Mouse (Mus musculus) liver, embryonic 16.5 days (tissue): ENCODE measurements at regions not wholly inside any gene's neighbourhood (a gene's known extent, or its start where the extent isn't known, plus 50 kb on each side); places are given as distances from the start of the nearest gene placed in this dataset.
"Not testable (repeated sequence)": the region's sequence is repeated elsewhere in the genome, so short reads cannot be mapped to it uniquely, and the experiment has no call there.

ENCODE experiments used
- ATAC-seq: fragments of 200-750 bp; cut with Nextera tagmentation; 2 replicates; pipeline ENCODE4 v1.8.0; 2017; ENCODE audit warnings: low read depth, mild to moderate bottlenecking, moderate number of reproducible peaks, moderate library complexity
- H3K27ac ChIP-seq: fragments of 300-500 bp; sonication (generic); 2 replicates; pipeline ENCODE4 v1.5.1; 2014; ENCODE audit warnings: mild to moderate bottlenecking, low read length
- H3K27me3 ChIP-seq: fragments of 300-500 bp; sonication (generic); 2 replicates; pipeline ENCODE4 v1.6.1; 2014; ENCODE audit warnings: low read depth, low read length, mixed read lengths; ENCODE audit not compliant: control insufficient read depth, insufficient read depth
- H3K36me3 ChIP-seq: fragments of 300-500 bp; sonication (generic); 2 replicates; pipeline ENCODE4 v1.6.1; 2014; ENCODE audit warnings: mild to moderate bottlenecking; ENCODE audit not compliant: control insufficient read depth, insufficient read depth
- H3K4me1 ChIP-seq: fragments of 300-500 bp; sonication (generic); 2 replicates; pipeline ENCODE4 v1.6.1; 2014; ENCODE audit warnings: low read depth, low read length, mixed read lengths; ENCODE audit not compliant: control insufficient read depth
- H3K4me2 ChIP-seq: fragments of 300-500 bp; sonication (generic); 2 replicates; pipeline ENCODE4 v1.6.1; 2014; ENCODE audit warnings: low read depth, low read length, mixed read lengths
- H3K4me3 ChIP-seq: fragments of 300-500 bp; sonication (generic); 2 replicates; pipeline ENCODE4 v1.5.1; 2014; ENCODE audit warnings: low read depth, mild to moderate bottlenecking, low read length
- H3K9ac ChIP-seq: fragments of 300-500 bp; sonication (generic); 2 replicates; pipeline ENCODE4 v1.6.1; 2014; ENCODE audit warnings: low read depth, low read length
- H3K9me3 ChIP-seq: fragments of 300-500 bp; sonication (generic); replicated peaks from 2 replicates; pipeline ENCODE4 v1.6.1; 2016; ENCODE audit warnings: low read length; ENCODE audit not compliant: control insufficient read depth
- WGBS: fragments of 180-500 bp; shearing (Covaris S2); extraction: QIAGEN DNeasy Blood & Tissue Kit; methylation state at CpG from one replicate; pipeline ENCODE4 v1.1.7; 2014; ENCODE audit not compliant: insufficient replicate concordance; 5-methylcytosine and 5-hydroxymethylcytosine counted together

GRCm38 (mm10) chr3:8022654-8023053 lies 1402.4 kb upstream of the 1700008P02Rik start:
- Histone ChIP-seq H3K4me2 (no peak overlapping the region), H3K9ac (no peak overlapping the region), H3K27ac (no peak overlapping the region), H3K36me3 (no peaks in the 10 kb centered on the region), H3K9me3 (no peaks in the 10 kb centered on the region), H3K4me1 (no peaks in the 10 kb centered on the region), H3K27me3 (no peaks in the 10 kb centered on the region), H3K4me3 (no peak overlapping the region)
- 65% methylated on average over 10 of the region's 10 CpGs for WGBS
- ATAC-seq = no peak

- WGBS = 63% methylated on average over 3 of the region's 3 CpGs
- no peaks in the 10 kb centered on the region for H3K27me3 ChIP-seq
Observed at GRCm38 (mm10) chr3:8017489-8017888, 1397.2 kb upstream of the 1700008P02Rik start.

GRCm38 (mm10) chr3:8016945-8017344 lies 1396.7 kb upstream of the 1700008P02Rik start:
- ATAC-seq = no peak
- Histone ChIP-seq H3K9ac (no peak overlapping the region), H3K27ac (no peak overlapping the region), H3K27me3 (no peaks in the 10 kb centered on the region), H3K4me1 (no peaks in the 10 kb centered on the region), H3K9me3 (no peaks in the 10 kb centered on the region), H3K36me3 (no peaks in the 10 kb centered on the region), H3K4me2 (no peak overlapping the region), H3K4me3 (no peak overlapping the region)

More at GRCm38 (mm10) chr3:8017489-8017888, 1397.2 kb upstream of the 1700008P02Rik start:
- no peak overlapping the region for H3K4me3 ChIP-seq
- H3K4me1 ChIP-seq = no peaks in the 10 kb centered on the region
- no peak overlapping the region for H3K9ac ChIP-seq
- no peaks in the 10 kb centered on the region for H3K9me3 ChIP-seq
- H3K36me3 ChIP-seq = no peaks in the 10 kb centered on the region
- no peak overlapping the region for H3K4me2 ChIP-seq
- no peak overlapping the region for H3K27ac ChIP-seq
- no peak for ATAC-seq

GRCm38 (mm10) chr3:8009966-8010365 lies 1389.7 kb upstream of the 1700008P02Rik start:
- Histone ChIP-seq H3K4me3 (no peak overlapping the region), H3K9me3 (no peaks in the 10 kb centered on the region), H3K36me3 (no peaks in the 10 kb centered on the region), H3K4me2 (no peak overlapping the region), H3K9ac (no peak overlapping the region), H3K4me1 (no peaks in the 10 kb centered on the region), H3K27me3 (no peaks in the 10 kb centered on the region), H3K27ac (no peak overlapping the region)
- no peak for ATAC-seq
- WGBS = 59% methylated on average over 4 of the region's 4 CpGs

GRCm38 (mm10) chr3:8006708-8007395 lies 1386.6 kb upstream of the 1700008P02Rik start:
- WGBS = 54% methylated on average over 10 of the region's 10 CpGs
- H3K4me2 ChIP-seq = no peak overlapping the region
- H3K9ac ChIP-seq = no peak overlapping the region
- no peak overlapping the region for H3K27ac ChIP-seq
- ATAC-seq = no peak
- no peaks in the 10 kb centered on the region for H3K9me3 ChIP-seq
- no peak overlapping the region for H3K4me3 ChIP-seq
- no peaks in the 10 kb centered on the region for H3K27me3 ChIP-seq
- no peaks in the 10 kb centered on the region for H3K4me1 ChIP-seq
- no peaks in the 10 kb centered on the region for H3K36me3 ChIP-seq

- no peak for ATAC-seq
- no peak overlapping the region for H3K4me3 ChIP-seq
- no peaks in the 10 kb centered on the region for H3K9me3 ChIP-seq
- H3K4me1 ChIP-seq = no peaks in the 10 kb centered on the region
- H3K36me3 ChIP-seq = no peaks in the 10 kb centered on the region
- H3K27me3 ChIP-seq = no peaks in the 10 kb centered on the region
- no peak overlapping the region for H3K9ac ChIP-seq
- H3K27ac ChIP-seq = no peak overlapping the region
- no peak overlapping the region for H3K4me2 ChIP-seq
- 67% methylated on average over 5 of the region's 5 CpGs for WGBS
Observed at GRCm38 (mm10) chr3:8006273-8006672, 1386.0 kb upstream of the 1700008P02Rik start.

GRCm38 (mm10) chr3:8005684-8006083 lies 1385.4 kb upstream of the 1700008P02Rik start:
- not testable (repeated sequence) for H3K4me1 ChIP-seq, H3K4me3 ChIP-seq, H3K9me3 ChIP-seq, ATAC-seq, H3K27me3 ChIP-seq, H3K36me3 ChIP-seq, H3K27ac ChIP-seq, H3K4me2 ChIP-seq, H3K9ac ChIP-seq
- 56% methylated on average over 2 of the region's 2 CpGs for WGBS

GRCm38 (mm10) chr3:8004271-8004670 lies 1384.0 kb upstream of the 1700008P02Rik start:
- H3K9me3 ChIP-seq = no peaks in the 10 kb centered on the region
- no peaks in the 10 kb centered on the region for H3K36me3 ChIP-seq
- 74% methylated on average over 1 of the region's 1 CpGs for WGBS
- ATAC-seq = no peak
- H3K4me3 ChIP-seq = no peak overlapping the region
- no peak overlapping the region for H3K27ac ChIP-seq
- H3K9ac ChIP-seq = no peak overlapping the region
- no peak overlapping the region for H3K4me2 ChIP-seq
- no peaks in the 10 kb centered on the region for H3K4me1 ChIP-seq
- no peaks in the 10 kb centered on the region for H3K27me3 ChIP-seq

GRCm38 (mm10) chr3:8001027-8001426 lies 1380.8 kb upstream of the 1700008P02Rik start:
- H3K27me3 ChIP-seq = no peaks in the 10 kb centered on the region
- ATAC-seq = no peak
- H3K27ac ChIP-seq = no peak overlapping the region
- no peaks in the 10 kb centered on the region for H3K9me3 ChIP-seq
- no peaks in the 10 kb centered on the region for H3K36me3 ChIP-seq
- no peak overlapping the region for H3K4me2 ChIP-seq
- no peaks in the 10 kb centered on the region for H3K4me1 ChIP-seq
- H3K4me3 ChIP-seq = no peak overlapping the region
- H3K9ac ChIP-seq = no peak overlapping the region
- WGBS = 69% methylated on average over 4 of the region's 4 CpGs
